Mouse (Mus musculus) liver, embryonic 12.5 days (tissue): ENCODE measurements around the gene Pard3. TPM values are rescaled to one million over a fixed set of nuclear protein-coding genes. Genes with fewer than 3 reads are reported as not detected.

Source experiments
- ATAC-seq: fragments of 200-750 bp; cut with Nextera tagmentation; 2 replicates; pipeline ENCODE4 v1.8.0; 2017; ENCODE audit warnings: moderate number of reproducible peaks, mild to moderate bottlenecking, moderate library complexity
- H3K27ac ChIP-seq: fragments of 300-500 bp; sonication (generic); 2 replicates; pipeline ENCODE4 v1.5.1; 2016; ENCODE audit warnings: mild to moderate bottlenecking
- H3K27me3 ChIP-seq: fragments of 300-500 bp; sonication (generic); replicated peaks from 2 replicates; pipeline ENCODE4 v1.6.1; 2016; ENCODE audit warnings: mild to moderate bottlenecking, moderate library complexity
- H3K36me3 ChIP-seq: fragments of 300-500 bp; sonication (generic); 2 replicates; pipeline ENCODE4 v1.6.1; 2016; ENCODE audit warnings: mild to moderate bottlenecking, moderate library complexity
- H3K4me1 ChIP-seq: fragments of 300-500 bp; sonication (generic); 2 replicates; pipeline ENCODE4 v1.6.1; 2016
- H3K4me2 ChIP-seq: fragments of 300-500 bp; sonication (generic); 2 replicates; pipeline ENCODE4 v1.6.1; 2016; ENCODE audit warnings: mild to moderate bottlenecking, moderate library complexity
- H3K4me3 ChIP-seq: fragments of 300-500 bp; sonication (generic); 2 replicates; pipeline ENCODE4 v1.5.1; 2016; ENCODE audit warnings: mild to moderate bottlenecking, moderate library complexity
- H3K9ac ChIP-seq: fragments of 300-500 bp; sonication (generic); 2 replicates; pipeline ENCODE4 v1.6.1; 2016; ENCODE audit warnings: mild to moderate bottlenecking, moderate library complexity
- H3K9me3 ChIP-seq: fragments of 300-500 bp; sonication (generic); replicated peaks from 2 replicates; pipeline ENCODE4 v1.6.1; 2016; ENCODE audit warnings: mild to moderate bottlenecking, moderate library complexity
- WGBS: fragments of 180-500 bp; shearing (Covaris S2); methylation state at CpG from one replicate; pipeline ENCODE4 v1.1.7; 2016; ENCODE audit not compliant: insufficient replicate concordance; 5-methylcytosine and 5-hydroxymethylcytosine counted together
- polyA plus RNA-seq: library from polyadenylated mRNA; unstranded; fragments of >200 nt; fragmentation: Nextera tagmentation; extraction: Ambion mirVana; gene quantifications from 2 replicates; pipeline ENCODE4 v1.2.1, GENCODE M21; 2016

Pard3 gene
- polyA plus RNA-seq, 1 experiment from 2014 or later: 8.5 TPM

DNA sequence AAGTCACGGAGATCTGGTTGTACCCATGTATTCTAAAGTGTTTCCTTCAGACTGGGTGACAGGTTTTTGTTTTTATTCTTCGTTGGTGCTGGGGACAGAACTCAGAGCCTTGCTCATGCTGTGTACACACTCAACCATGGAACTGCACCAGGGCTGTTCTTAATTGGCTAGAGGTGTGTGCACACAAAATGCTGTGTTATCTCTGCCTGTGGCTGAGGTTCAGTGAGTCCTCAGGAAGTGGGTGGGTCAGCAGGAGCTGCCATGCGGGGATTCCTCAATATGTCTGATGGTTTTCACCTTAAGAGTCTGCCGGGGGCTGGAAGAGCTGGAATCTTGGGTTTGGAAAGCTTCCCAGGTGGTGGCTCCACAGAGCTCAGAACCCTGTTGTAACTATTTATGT, 80.9 kb downstream of the Pard3 start:
- H3K4me1 ChIP-seq: peaks cover 40% of the 10 kb centered on the region
- H3K36me3 ChIP-seq: no peaks in the 10 kb centered on the region
- WGBS: 20% methylated on average over 4 of the region's 4 CpGs
- no peak overlapping the region for H3K9ac ChIP-seq
- no peaks in the 10 kb centered on the region for H3K9me3 ChIP-seq
- H3K27me3 ChIP-seq: no peaks in the 10 kb centered on the region
- no peak overlapping the region for H3K4me3 ChIP-seq
- peak overlapping the region; percentile 18; the same call in 1 of the 2 replicates for H3K4me2 ChIP-seq
- peak; percentile 58 for ATAC-seq
- H3K27ac ChIP-seq: peak overlapping the region; percentile 16; the same call in 1 of the 2 replicates

DNA sequence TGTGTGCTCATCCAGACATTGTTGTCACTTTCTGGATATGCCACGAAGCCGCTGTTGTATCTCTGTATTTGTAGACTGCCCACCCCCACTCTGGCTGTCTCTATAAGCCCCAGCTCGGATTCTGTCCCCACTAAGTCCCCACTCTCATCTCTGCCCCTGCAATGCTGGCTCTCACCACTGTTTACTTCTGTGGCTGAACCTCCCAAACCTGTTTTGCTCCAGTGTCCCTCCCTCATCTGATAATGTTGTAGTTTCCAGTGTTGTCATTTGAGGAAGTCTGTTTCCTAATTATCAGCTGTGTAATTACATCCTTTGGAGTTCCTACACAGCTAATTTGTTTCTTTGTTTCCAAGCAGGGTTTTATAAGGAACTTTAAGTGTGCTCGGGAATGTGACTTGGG, 81.4 kb downstream of the Pard3 start:
- H3K36me3 ChIP-seq: no peaks in the 10 kb centered on the region
- H3K27ac ChIP-seq: no peak overlapping the region
- peaks cover 40% of the 10 kb centered on the region for H3K4me1 ChIP-seq
- H3K27me3 ChIP-seq: no peaks in the 10 kb centered on the region
- WGBS: 12% methylated on average over 4 of the region's 4 CpGs
- H3K4me2 ChIP-seq: peak overlapping the region; percentile 18
- H3K9ac ChIP-seq: no peak overlapping the region
- no peak overlapping the region for H3K4me3 ChIP-seq
- no peaks in the 10 kb centered on the region for H3K9me3 ChIP-seq
- ATAC-seq: peak; percentile 50

DNA sequence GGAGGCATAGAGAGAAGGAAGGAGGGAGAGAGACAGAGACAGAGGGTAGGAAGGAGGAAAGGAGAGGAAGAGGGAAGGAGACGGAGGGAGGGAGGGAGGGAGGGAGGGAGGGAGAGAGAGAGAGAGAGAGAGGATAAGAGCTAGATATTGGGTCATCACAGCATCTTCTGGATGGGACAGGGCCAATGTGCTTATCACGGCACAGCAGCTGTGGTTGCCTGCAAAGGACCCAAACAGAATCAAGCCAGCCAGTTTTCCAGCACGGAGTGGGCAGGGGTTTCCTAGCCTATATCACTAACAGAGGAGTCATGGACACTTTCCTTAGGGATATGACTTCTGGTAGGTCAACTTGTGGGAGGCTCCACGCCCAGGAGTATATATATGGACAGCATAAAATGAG, 82.4 kb downstream of the Pard3 start:
- WGBS: 14% methylated on average over 4 of the region's 4 CpGs
- ATAC-seq: peak; percentile 89

GRCm38 (mm10) chr8:127148821-127149220, 85.1 kb downstream of the Pard3 start:
- no peak overlapping the region for H3K4me3 ChIP-seq
- H3K36me3 ChIP-seq: no peaks in the 10 kb centered on the region
- H3K9ac ChIP-seq: no peak overlapping the region
- H3K4me1 ChIP-seq: peaks cover 34% of the 10 kb centered on the region
- ATAC-seq: no peak
- H3K27me3 ChIP-seq: no peaks in the 10 kb centered on the region
- H3K9me3 ChIP-seq: no peaks in the 10 kb centered on the region
- H3K27ac ChIP-seq: no peak overlapping the region
- no peak overlapping the region for H3K4me2 ChIP-seq
- WGBS: 64% methylated on average over 7 of the region's 7 CpGs

More for the DNA sequence above, 82.4 kb downstream of the Pard3 start:
- Histone ChIP-seq H3K4me3 (no peak overlapping the region), H3K36me3 (no peaks in the 10 kb centered on the region), H3K4me2 (peak overlapping the region; percentile 37), H3K4me1 (peaks cover 40% of the 10 kb centered on the region), H3K9me3 (no peaks in the 10 kb centered on the region), H3K27me3 (no peaks in the 10 kb centered on the region), H3K27ac (peak overlapping the region; percentile 56; the same call in 1 of the 2 replicates), H3K9ac (no peak overlapping the region)

GRCm38 (mm10) chr8:127150645-127151044, 87.0 kb downstream of the Pard3 start:
- H3K4me2 ChIP-seq: no peak overlapping the region
- H3K9ac ChIP-seq: no peak overlapping the region
- H3K27ac ChIP-seq: no peak overlapping the region
- H3K36me3 ChIP-seq: no peaks in the 10 kb centered on the region
- H3K4me3 ChIP-seq: no peak overlapping the region
- H3K4me1 ChIP-seq: peaks cover 16% of the 10 kb centered on the region
- no peak for ATAC-seq
- no peaks in the 10 kb centered on the region for H3K9me3 ChIP-seq
- no peaks in the 10 kb centered on the region for H3K27me3 ChIP-seq
- 62% methylated on average over 4 of the region's 4 CpGs for WGBS

DNA sequence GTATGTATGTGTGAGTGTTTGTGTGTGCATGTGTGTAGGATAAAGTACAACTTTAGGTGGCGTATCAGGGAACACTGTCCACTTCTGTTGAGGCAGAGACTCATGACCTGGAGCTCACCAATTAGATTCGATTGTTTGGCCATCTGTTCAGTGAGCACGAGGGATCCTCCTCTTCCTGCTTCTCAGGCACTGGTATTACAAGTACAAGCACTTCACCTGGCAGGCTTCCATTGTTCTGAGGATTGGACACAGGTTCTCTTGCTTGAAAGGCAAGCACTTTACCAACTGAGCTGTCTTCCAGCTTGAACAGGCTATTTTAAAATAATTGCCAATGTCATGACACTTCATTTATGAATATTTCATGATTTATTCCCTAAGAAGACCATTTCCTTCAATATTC, 88.0 kb downstream of the Pard3 start:
- Histone ChIP-seq H3K4me1 (peaks cover 6% of the 10 kb centered on the region), H3K27me3 (no peaks in the 10 kb centered on the region), H3K27ac (no peak overlapping the region), H3K36me3 (no peaks in the 10 kb centered on the region), H3K4me3 (no peak overlapping the region), H3K9ac (no peak overlapping the region), H3K4me2 (no peak overlapping the region), H3K9me3 (no peaks in the 10 kb centered on the region)
- WGBS: 70% methylated on average over 3 of the region's 3 CpGs
- ATAC-seq: no peak

- H3K27me3 ChIP-seq: no peaks in the 10 kb centered on the region
- H3K9me3 ChIP-seq: no peaks in the 10 kb centered on the region
- no peak overlapping the region for H3K9ac ChIP-seq
- no peak for ATAC-seq
- H3K27ac ChIP-seq: no peak overlapping the region
- no peak overlapping the region for H3K4me3 ChIP-seq
- no peaks in the 10 kb centered on the region for H3K36me3 ChIP-seq
- no peak overlapping the region for H3K4me2 ChIP-seq
- H3K4me1 ChIP-seq: 0 out of 2 replicates have a peak, but pooled peaks cover 3% of the 10 kb centered on the region
- WGBS: 70% methylated on average over 8 of the region's 8 CpGs
These were observed 93.4 kb downstream of the Pard3 start for GRCm38 (mm10) chr8:127157087-127157486.

DNA sequence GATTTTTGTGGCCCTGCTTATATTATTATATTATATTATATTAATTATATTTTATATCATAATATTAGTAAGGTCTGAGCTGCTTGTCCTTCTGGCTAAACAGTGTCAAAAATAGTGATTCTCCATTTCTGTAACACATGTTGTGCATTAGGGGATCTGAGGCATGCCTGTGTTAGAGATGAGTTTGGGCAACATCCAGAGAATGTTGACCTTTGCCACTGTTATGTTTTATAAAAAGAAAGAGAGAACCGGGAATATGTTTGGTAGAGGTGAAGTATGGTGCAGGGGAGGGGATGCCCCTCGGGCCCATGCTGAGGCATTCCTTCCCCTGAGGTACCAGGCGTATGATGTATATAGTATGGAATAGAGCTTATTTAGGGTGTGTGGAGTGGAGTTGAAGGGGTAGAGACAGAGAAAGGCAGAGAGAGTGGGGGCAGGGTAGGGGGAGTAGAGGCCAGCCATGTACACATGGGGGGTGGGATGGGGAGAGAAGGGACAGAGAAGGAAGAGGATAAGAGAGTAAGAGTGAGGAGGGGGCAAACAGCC, 95.8 kb downstream of the Pard3 start:
- no peaks in the 10 kb centered on the region for H3K27me3 ChIP-seq
- no peaks in the 10 kb centered on the region for H3K9me3 ChIP-seq
- H3K9ac ChIP-seq: no peak overlapping the region
- H3K4me2 ChIP-seq: no peak overlapping the region
- H3K27ac ChIP-seq: no peak overlapping the region
- no peak for ATAC-seq
- 0 out of 2 replicates have a peak, but pooled peaks cover 3% of the 10 kb centered on the region for H3K4me1 ChIP-seq
- no peak overlapping the region for H3K4me3 ChIP-seq
- no peaks in the 10 kb centered on the region for H3K36me3 ChIP-seq
- WGBS: 61% methylated on average over 3 of the region's 3 CpGs

GRCm38 (mm10) chr8:127161854-127162253, 98.2 kb downstream of the Pard3 start:
- WGBS: 68% methylated on average over 7 of the region's 7 CpGs
- no peak overlapping the region for H3K27ac ChIP-seq
- H3K4me3 ChIP-seq: no peak overlapping the region
- 0 out of 2 replicates have a peak, but pooled peaks cover 3% of the 10 kb centered on the region for H3K4me1 ChIP-seq
- no peak overlapping the region for H3K9ac ChIP-seq
- no peak overlapping the region for H3K4me2 ChIP-seq
- no peak for ATAC-seq
- H3K9me3 ChIP-seq: no peaks in the 10 kb centered on the region
- H3K27me3 ChIP-seq: no peaks in the 10 kb centered on the region
- no peaks in the 10 kb centered on the region for H3K36me3 ChIP-seq

DNA sequence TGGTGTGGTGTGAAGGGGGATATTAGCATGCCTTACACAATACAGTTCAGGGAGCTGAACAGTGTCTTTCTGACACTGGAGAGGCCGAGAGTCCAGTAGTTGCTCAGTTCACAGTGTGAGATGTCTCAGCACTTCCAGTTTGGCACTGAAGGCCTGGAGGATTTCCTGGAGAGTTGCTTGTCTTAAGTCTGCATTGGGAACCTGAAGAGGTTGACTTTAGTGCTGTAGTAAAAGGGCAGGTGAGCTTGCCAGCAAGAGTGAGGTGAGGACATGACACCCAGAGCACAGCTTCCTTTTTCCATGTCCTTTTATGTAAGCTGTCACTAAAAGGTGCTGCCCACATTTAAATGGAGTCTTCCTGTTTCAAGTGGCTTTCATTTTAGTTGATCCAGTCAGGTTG, 99.1 kb downstream of the Pard3 start:
- ATAC-seq: no peak
- Histone ChIP-seq H3K4me1 (no peaks in the 10 kb centered on the region), H3K4me3 (no peak overlapping the region), H3K9me3 (no peaks in the 10 kb centered on the region), H3K4me2 (no peak overlapping the region), H3K36me3 (no peaks in the 10 kb centered on the region), H3K27ac (no peak overlapping the region), H3K27me3 (no peaks in the 10 kb centered on the region), H3K9ac (no peak overlapping the region)
- WGBS: 71% methylated on average over 1 of the region's 1 CpGs

DNA sequence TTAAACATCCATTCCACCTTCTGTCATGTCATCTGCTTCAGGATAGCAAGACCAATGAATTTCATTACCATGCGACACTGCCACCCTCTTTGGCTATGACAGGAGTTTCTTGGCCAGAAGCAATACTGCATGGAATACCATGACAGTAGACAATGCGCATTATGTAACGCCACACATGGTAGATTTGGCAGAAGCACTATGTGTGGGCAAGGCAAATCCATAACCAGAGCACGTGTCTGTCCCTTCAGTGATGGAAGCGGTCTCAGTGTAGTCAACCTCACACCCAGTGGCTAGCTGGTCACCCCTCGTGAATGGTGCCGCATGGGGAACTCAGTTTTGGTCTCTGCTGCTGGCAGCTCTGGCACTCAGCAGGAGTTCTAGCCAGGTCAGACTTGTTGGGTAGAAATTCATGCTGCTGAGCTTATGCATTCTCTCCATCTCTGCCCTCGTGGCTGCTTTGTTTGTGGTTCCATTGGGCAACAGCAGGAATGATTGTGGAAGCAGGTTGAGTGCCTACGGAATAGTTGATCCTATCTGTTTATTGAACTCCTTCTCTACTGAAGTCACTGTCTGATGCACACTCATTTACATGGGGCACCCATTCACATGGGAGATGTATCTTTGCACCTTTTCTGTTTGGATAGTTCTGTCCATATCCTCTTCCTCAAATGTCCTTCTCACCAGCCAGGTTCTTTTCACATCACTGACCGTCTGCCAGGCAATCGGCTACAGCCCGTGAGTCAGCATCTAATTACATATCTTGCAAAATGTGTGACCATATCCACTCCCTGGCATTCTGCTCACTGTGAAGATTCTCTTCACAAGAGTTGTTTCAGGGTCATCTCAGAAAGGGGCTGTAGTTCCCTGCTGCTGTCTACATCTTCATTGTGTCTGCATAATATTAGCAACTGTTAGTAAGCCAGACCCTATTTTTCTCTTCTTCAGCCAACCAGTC, 100.9 kb downstream of the Pard3 start:
- H3K36me3 ChIP-seq: no peaks in the 10 kb centered on the region
- no peak overlapping the region for H3K9ac ChIP-seq
- H3K27ac ChIP-seq: no peak overlapping the region
- H3K4me1 ChIP-seq: no peaks in the 10 kb centered on the region
- no peaks in the 10 kb centered on the region for H3K9me3 ChIP-seq
- no peak overlapping the region for H3K4me3 ChIP-seq
- 74% methylated on average over 12 of the region's 12 CpGs for WGBS
- no peak overlapping the region for H3K4me2 ChIP-seq
- no peak for ATAC-seq
- H3K27me3 ChIP-seq: no peaks in the 10 kb centered on the region

DNA sequence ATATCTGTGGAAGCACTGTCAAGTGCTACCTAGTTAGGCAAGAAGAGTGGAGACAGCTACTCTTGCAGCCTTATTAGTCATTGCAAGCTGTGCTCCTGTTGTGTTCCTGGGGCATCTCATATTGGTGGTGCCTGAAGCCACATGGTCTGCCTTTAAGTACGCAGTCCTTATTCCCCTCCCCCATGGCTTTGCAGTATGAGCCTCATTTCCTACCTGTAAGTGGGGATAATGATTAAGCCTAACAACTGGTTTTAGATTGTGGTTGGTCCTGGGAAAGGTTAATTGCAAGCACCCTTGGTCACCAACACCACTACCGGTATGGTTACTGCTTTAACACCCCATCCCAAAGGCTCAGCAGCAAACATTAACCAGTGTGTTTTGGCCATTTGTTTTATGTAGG, 104.8 kb downstream of the Pard3 start:
- Histone ChIP-seq H3K4me1 (no peaks in the 10 kb centered on the region), H3K9me3 (no peaks in the 10 kb centered on the region), H3K4me3 (no peak overlapping the region), H3K36me3 (no peaks in the 10 kb centered on the region), H3K4me2 (no peak overlapping the region), H3K27ac (no peak overlapping the region), H3K27me3 (no peaks in the 10 kb centered on the region), H3K9ac (no peak overlapping the region)
- no peak; the same call in 1 of the 2 replicates for ATAC-seq
- 71% methylated on average over 2 of the region's 2 CpGs for WGBS
